Mouse (Mus musculus) liver, embryonic 12.5 days (tissue): ENCODE data around the gene Pfn2. TPM values are rescaled to one million over a fixed set of nuclear protein-coding genes. Genes with fewer than 3 reads are reported as not detected.
"Not testable (repeated sequence)": the region's sequence is repeated elsewhere in the genome, so short reads cannot be mapped to it uniquely, and the experiment has no call there.

Experiments
- ATAC-seq: fragments of 200-750 bp; cut with Nextera tagmentation; 2 replicates; pipeline ENCODE4 v1.8.0; 2017; ENCODE audit warnings: moderate number of reproducible peaks, mild to moderate bottlenecking, moderate library complexity
- H3K27ac ChIP-seq: fragments of 300-500 bp; sonication (generic); 2 replicates; pipeline ENCODE4 v1.5.1; 2016; ENCODE audit warnings: mild to moderate bottlenecking
- H3K27me3 ChIP-seq: fragments of 300-500 bp; sonication (generic); replicated peaks from 2 replicates; pipeline ENCODE4 v1.6.1; 2016; ENCODE audit warnings: mild to moderate bottlenecking, moderate library complexity
- H3K36me3 ChIP-seq: fragments of 300-500 bp; sonication (generic); 2 replicates; pipeline ENCODE4 v1.6.1; 2016; ENCODE audit warnings: mild to moderate bottlenecking, moderate library complexity
- H3K4me1 ChIP-seq: fragments of 300-500 bp; sonication (generic); 2 replicates; pipeline ENCODE4 v1.6.1; 2016
- H3K4me2 ChIP-seq: fragments of 300-500 bp; sonication (generic); 2 replicates; pipeline ENCODE4 v1.6.1; 2016; ENCODE audit warnings: mild to moderate bottlenecking, moderate library complexity
- H3K4me3 ChIP-seq: fragments of 300-500 bp; sonication (generic); 2 replicates; pipeline ENCODE4 v1.5.1; 2016; ENCODE audit warnings: mild to moderate bottlenecking, moderate library complexity
- H3K9ac ChIP-seq: fragments of 300-500 bp; sonication (generic); 2 replicates; pipeline ENCODE4 v1.6.1; 2016; ENCODE audit warnings: mild to moderate bottlenecking, moderate library complexity
- H3K9me3 ChIP-seq: fragments of 300-500 bp; sonication (generic); replicated peaks from 2 replicates; pipeline ENCODE4 v1.6.1; 2016; ENCODE audit warnings: mild to moderate bottlenecking, moderate library complexity
- WGBS: fragments of 180-500 bp; shearing (Covaris S2); methylation state at CpG from one replicate; pipeline ENCODE4 v1.1.7; 2016; ENCODE audit not compliant: insufficient replicate concordance; 5-methylcytosine and 5-hydroxymethylcytosine counted together
- polyA plus RNA-seq: library from polyadenylated mRNA; unstranded; fragments of >200 nt; fragmentation: Nextera tagmentation; extraction: Ambion mirVana; gene quantifications from 2 replicates; pipeline ENCODE4 v1.2.1, GENCODE M21; 2016

Gene Pfn2
- 13.9 and 14.7 TPM in 2 replicates for polyA plus RNA-seq

GRCm38 (mm10) chr3:57847760-57848185 lies at the start of gene Pfn2:
Gene Pfn2 (minus strand): TSS chr3:57848079.
- Histone ChIP-seq H3K36me3 (no peaks in the 10 kb centered on the region), H3K4me1 (peaks cover 23% of the 10 kb centered on the region), H3K27ac (peak within 1 kb of the TSS; percentile 69; the same call in 1 of the 2 replicates), H3K4me2 (peak within 1 kb of the TSS; percentile 93), H3K4me3 (peak within 1 kb of the TSS; percentile 66), H3K9ac (peak within 1 kb of the TSS; percentile 70), H3K27me3 (peaks cover 33% of the 10 kb centered on the region), H3K9me3 (no peaks in the 10 kb centered on the region)
- peak; percentile 60 for ATAC-seq
- WGBS, result under 1% methylated on average over 40 of the region's 52 CpGs

DNA sequence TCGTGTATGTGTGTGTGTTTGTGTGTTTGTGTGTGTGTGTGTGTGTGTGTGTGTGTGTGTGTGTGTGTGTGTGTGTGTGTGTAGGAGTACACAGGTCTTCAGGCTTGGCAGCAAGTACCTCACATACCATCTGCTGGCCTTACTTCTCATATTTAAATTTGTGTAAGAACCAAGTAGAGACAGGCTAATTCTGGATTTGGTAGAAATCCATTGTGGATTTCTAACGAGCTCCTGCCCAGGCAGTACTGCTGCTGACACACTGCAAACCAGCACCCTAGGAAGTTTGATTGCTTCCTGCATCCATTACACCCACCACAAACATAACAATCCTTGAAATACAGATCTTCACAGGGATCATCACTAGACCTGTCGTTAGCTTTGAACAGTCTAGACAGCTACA lies 35.1 kb upstream of the Pfn2 start:
- no peak overlapping the region for H3K4me2 ChIP-seq
- ATAC-seq, result no peak
- WGBS, result 52% methylated on average over 3 of the region's 3 CpGs
- no peaks in the 10 kb centered on the region for H3K4me1 ChIP-seq
- no peak overlapping the region for H3K4me3 ChIP-seq
- no peaks in the 10 kb centered on the region for H3K27me3 ChIP-seq
- no peak overlapping the region for H3K27ac ChIP-seq
- no peaks in the 10 kb centered on the region for H3K9me3 ChIP-seq
- no peaks in the 10 kb centered on the region for H3K36me3 ChIP-seq
- H3K9ac ChIP-seq, result no peak overlapping the region

- Histone ChIP-seq H3K27me3 (peaks cover 33% of the 10 kb centered on the region), H3K27ac (peak overlapping the region; percentile 69; the same call in 1 of the 2 replicates), H3K4me3 (peak overlapping the region; percentile 66), H3K9ac (peak overlapping the region; percentile 70), H3K4me1 (peaks cover 23% of the 10 kb centered on the region), H3K36me3 (0 out of 2 replicates have a peak, but pooled peaks cover 3% of the 10 kb centered on the region), H3K4me2 (peak overlapping the region; percentile 93), H3K9me3 (no peaks in the 10 kb centered on the region)
- under 1% methylated on average over 85 of the region's 104 CpGs for WGBS
- peak; percentile 76 for ATAC-seq
Observed at GRCm38 (mm10) chr3:57846912-57847759, 743 bp downstream of the Pfn2 start.

DNA sequence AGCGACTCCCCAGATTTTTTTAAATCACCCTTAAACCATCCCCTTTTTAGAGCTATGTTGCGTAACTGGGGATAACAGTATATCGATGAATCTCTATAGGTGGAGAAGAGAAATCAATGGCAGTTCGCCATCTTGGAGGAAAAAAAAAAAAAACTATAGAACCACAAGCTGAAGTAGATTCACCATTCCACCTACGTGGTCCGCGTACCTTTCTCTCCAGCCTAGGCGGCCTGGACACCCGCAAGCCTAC lies 1.3 kb downstream of the Pfn2 start:
- no peak for ATAC-seq
- 0 out of 2 replicates have a peak, but pooled peaks cover 3% of the 10 kb centered on the region for H3K36me3 ChIP-seq
- H3K9ac ChIP-seq, result peak overlapping the region; percentile 70
- H3K4me1 ChIP-seq, result peaks cover 23% of the 10 kb centered on the region
- peak overlapping the region; percentile 93 for H3K4me2 ChIP-seq
- H3K27ac ChIP-seq, result peak overlapping the region; percentile 69; the same call in 1 of the 2 replicates
- H3K9me3 ChIP-seq, result no peaks in the 10 kb centered on the region
- H3K4me3 ChIP-seq, result peak overlapping the region; percentile 66
- WGBS, result 11% methylated on average over 9 of the region's 9 CpGs
- H3K27me3 ChIP-seq, result peaks cover 33% of the 10 kb centered on the region

DNA sequence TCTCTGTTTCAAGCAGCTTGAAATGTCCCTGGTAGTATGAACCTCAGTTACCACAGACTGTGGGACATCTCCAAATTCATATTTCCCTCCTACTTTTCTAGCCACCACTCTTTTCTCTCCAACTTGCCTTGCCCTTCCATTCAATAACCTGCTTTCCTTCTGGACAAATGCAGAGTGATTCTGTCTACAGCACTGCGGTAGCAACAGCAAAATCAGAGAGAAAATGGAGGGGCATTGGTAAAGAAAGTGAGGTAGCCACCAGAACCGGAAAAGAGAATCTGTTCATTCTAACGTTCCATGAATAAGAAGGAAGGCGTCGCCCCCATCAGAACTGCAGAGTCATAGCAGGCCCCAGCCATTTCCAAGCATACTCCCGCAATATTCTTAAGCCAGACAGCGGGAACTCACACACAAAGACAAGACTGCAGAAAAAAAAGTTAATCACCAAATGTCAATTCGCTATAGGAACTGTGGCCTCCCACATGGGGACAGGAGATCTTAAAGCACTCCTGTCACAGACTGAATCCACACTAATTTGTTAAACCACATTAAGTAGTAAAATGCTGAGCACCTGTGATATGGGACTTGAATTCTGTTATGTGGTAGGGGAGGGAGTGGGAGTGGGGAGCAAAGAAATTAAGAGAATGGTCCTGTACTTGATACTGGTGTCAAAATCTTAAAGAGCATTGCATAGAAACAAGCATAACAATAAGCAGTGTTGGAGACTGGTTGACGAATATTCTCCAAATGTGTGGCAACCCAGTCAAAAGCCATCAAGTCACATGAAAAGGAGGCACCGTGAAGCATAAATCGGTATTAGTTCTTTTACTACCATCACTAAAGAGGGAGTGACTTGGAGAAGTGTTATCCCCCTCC lies 1.9 kb downstream of the Pfn2 start:
- Histone ChIP-seq H3K27ac (no peak overlapping the region), H3K9me3 (no peaks in the 10 kb centered on the region), H3K27me3 (peaks cover 33% of the 10 kb centered on the region), H3K4me1 (peaks cover 23% of the 10 kb centered on the region), H3K4me3 (peak overlapping the region; percentile 66), H3K9ac (no peak overlapping the region), H3K4me2 (peak overlapping the region; percentile 93), H3K36me3 (0 out of 2 replicates have a peak, but pooled peaks cover 3% of the 10 kb centered on the region)
- no peak for ATAC-seq
- WGBS, result 40% methylated on average over 11 of the region's 11 CpGs

GRCm38 (mm10) chr3:57843775-57844174 lies 4.1 kb downstream of the Pfn2 start:
- peaks cover 23% of the 10 kb centered on the region for H3K4me1 ChIP-seq

DNA sequence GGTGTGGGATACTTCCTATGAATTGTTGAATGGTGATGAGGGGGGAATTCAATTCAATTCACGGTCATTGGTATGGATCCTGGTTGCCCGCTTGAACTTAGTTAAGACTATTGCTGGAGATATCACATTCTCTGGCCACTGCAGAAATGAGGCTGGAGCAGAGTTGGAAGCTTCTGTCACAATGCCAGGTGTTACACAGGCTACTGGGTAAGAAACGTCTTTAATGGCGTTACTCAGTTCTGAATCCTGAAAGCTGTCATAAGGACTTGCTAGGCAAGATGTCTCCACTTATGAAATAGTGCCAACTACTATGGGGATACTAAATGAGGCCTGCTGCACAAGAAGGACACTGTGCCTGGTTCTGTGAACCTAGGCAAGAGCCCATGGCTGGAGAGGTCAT lies 11.0 kb downstream of the Pfn2 start:
- 0 out of 2 replicates have a peak, but pooled peaks cover 10% of the 10 kb centered on the region for H3K36me3 ChIP-seq
- no peak overlapping the region for H3K9ac ChIP-seq
- WGBS, result 79% methylated on average over 4 of the region's 4 CpGs
- no peak for ATAC-seq
- no peaks in the 10 kb centered on the region for H3K27me3 ChIP-seq
- H3K4me2 ChIP-seq, result no peak overlapping the region
- H3K4me1 ChIP-seq, result no peaks in the 10 kb centered on the region
- H3K4me3 ChIP-seq, result no peak overlapping the region
- no peaks in the 10 kb centered on the region for H3K9me3 ChIP-seq
- no peak overlapping the region for H3K27ac ChIP-seq

More at GRCm38 (mm10) chr3:57843775-57844174, 4.1 kb downstream of the Pfn2 start:
- peaks cover 33% of the 10 kb centered on the region for H3K27me3 ChIP-seq
- H3K9ac ChIP-seq, result no peak overlapping the region
- no peaks in the 10 kb centered on the region for H3K9me3 ChIP-seq
- H3K27ac ChIP-seq, result no peak overlapping the region
- 0 out of 2 replicates have a peak, but pooled peaks cover 6% of the 10 kb centered on the region for H3K36me3 ChIP-seq
- no peak overlapping the region for H3K4me2 ChIP-seq
- ATAC-seq, result no peak
- H3K4me3 ChIP-seq, result no peak overlapping the region

DNA sequence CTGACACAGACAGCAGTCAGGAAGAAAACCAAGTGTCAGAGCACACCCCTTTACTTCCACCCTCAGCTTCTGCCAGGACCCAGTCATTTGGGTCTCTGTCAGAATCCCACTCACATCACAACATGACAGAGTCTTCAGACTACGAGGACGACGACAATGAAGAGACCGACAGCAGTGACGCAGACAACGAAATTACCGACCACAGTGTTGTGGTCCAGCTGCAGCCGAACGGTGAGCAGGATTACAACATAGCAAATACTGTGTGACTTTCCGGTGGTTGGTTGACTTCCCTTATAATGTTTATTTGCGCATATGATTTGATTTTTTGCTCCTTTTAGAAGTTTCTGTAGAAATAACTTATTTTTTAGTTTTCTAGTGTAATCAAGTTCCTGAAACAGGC lies 14.3 kb downstream of the Pfn2 start:
- no peaks in the 10 kb centered on the region for H3K27me3 ChIP-seq
- ATAC-seq, result no peak
- no peak overlapping the region for H3K9ac ChIP-seq
- H3K36me3 ChIP-seq, result peaks cover 11% of the 10 kb centered on the region
- H3K4me2 ChIP-seq, result no peak overlapping the region
- H3K27ac ChIP-seq, result no peak overlapping the region
- H3K4me1 ChIP-seq, result no peaks in the 10 kb centered on the region
- WGBS, result 85% methylated on average over 11 of the region's 11 CpGs
- H3K9me3 ChIP-seq, result no peaks in the 10 kb centered on the region
- H3K4me3 ChIP-seq, result no peak overlapping the region

- no peaks in the 10 kb centered on the region for H3K9me3 ChIP-seq
- WGBS, result 87% methylated on average over 3 of the region's 3 CpGs
- no peak overlapping the region for H3K4me3 ChIP-seq
- no peaks in the 10 kb centered on the region for H3K4me1 ChIP-seq
- no peak for ATAC-seq
- H3K4me2 ChIP-seq, result no peak overlapping the region
- H3K27ac ChIP-seq, result no peak overlapping the region
- H3K9ac ChIP-seq, result no peak overlapping the region
- H3K36me3 ChIP-seq, result peaks cover 20% of the 10 kb centered on the region
- no peaks in the 10 kb centered on the region for H3K27me3 ChIP-seq
Observed at GRCm38 (mm10) chr3:57825866-57826265, 22.0 kb downstream of the Pfn2 start.

- H3K4me1 ChIP-seq, result no peaks in the 10 kb centered on the region
- whole genome bisulfite sequencing, result 73% methylated on average over 6 of the region's 6 CpGs
- no peaks in the 10 kb centered on the region for H3K27me3 ChIP-seq
- no peak for ATAC-seq
- no peaks in the 10 kb centered on the region for H3K9me3 ChIP-seq
- H3K36me3 ChIP-seq, result no peaks in the 10 kb centered on the region
- H3K4me2 ChIP-seq, result no peak overlapping the region
- no peak overlapping the region for H3K4me3 ChIP-seq
- H3K9ac ChIP-seq, result no peak overlapping the region
- no peak overlapping the region for H3K27ac ChIP-seq
Observed at GRCm38 (mm10) chr3:57815447-57815846, 32.4 kb downstream of the Pfn2 start.

DNA sequence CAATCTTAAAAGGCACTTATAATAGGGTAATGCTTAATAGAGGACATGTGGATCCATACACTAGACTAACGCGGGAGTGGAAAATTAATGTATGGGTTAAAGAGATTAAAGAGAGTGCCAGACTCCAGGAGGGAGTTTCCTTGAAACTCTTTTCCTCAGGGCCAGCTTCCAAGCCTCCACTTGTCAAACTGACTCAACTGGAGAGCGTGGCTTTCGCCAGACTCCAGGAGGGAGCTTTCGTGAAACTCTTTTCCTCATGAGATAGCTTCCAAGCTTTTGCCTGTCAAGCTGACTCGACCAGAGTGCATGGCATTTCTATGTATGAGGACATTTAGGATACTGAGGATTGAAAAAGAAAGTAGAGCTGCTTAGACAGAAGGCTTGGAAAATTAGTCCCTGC lies 52.8 kb downstream of the Pfn2 start:
- 77% methylated on average over 6 of the region's 6 CpGs for WGBS
- not testable (repeated sequence) for H3K9ac ChIP-seq, H3K27ac ChIP-seq, H3K4me1 ChIP-seq, ATAC-seq, H3K4me3 ChIP-seq, H3K36me3 ChIP-seq, H3K4me2 ChIP-seq, H3K27me3 ChIP-seq, H3K9me3 ChIP-seq
